Mouse (Mus musculus) megakaryocyte, embryonic 14.5 days (primary cell): ENCODE measurements around the gene Adam23.

Experiments used
- FLI1 ChIP-seq: IDR thresholded peaks from 2 replicates; pipeline ENCODE4 v1.6.1; 2012; ENCODE audit warnings: low read length, inconsistent platforms, mixed read lengths
- GATA1 ChIP-seq: IDR thresholded peaks from 3 replicates; pipeline ENCODE4 v1.6.1; 2012; ENCODE audit warnings: mixed read lengths, low read length, inconsistent platforms, borderline replicate concordance

- TF ChIP-seq GATA1 (no peak), FLI1 (no peak)
Measured at GRCm38 (mm10) chr1:63507386-63507785, 61.7 kb downstream of the Adam23 start.
